ENCODE assay signal across 9 mouse cellular contexts in genomic region chr6:126535208-126535910, GRCm38 (mm10). TPM values are rescaled to one million over a fixed set of nuclear protein-coding genes. Genes with fewer than 3 reads are reported as not detected.
A peak's percentile ranks its signal among the peaks of the same experiment; 100 is the strongest.
DNase-seq lines count a peak whose midpoint lies in the region; ATAC-seq lines count a peak whose summit lies in the region.
"Had no signal": no experiment of that assay in that cellular context is flagged by ENCODE, and none has a peak within 500 bp of the region (broad histone marks: within the 10 kb centered on the region; RNA-seq: fewer than 3 reads in every experiment).

Gene Kcna5 (minus strand): TSS chr6:126535412.

- 0 out of 2 replicates have a peak within 1 kb of the TSS, but pooled peaks have one; percentile 41 for H3K9ac ChIP-seq in forebrain, embryonic 13.5 days
- no peak within 1 kb of the TSS for H3K9ac ChIP-seq in liver, embryonic 13.5 days

- WGBS in forebrain, embryonic 13.5 days, result 2% methylated on average over 15 of the region's 15 CpGs
- WGBS in liver, embryonic 13.5 days (ENCODE audit: insufficient replicate concordance), result 4% methylated on average over 14 of the region's 15 CpGs

- no peaks in the 10 kb centered on the region for H3K36me3 ChIP-seq in forebrain, embryonic 13.5 days (ENCODE audit: poor library complexity, severe bottlenecking)
- H3K36me3 ChIP-seq in liver, embryonic 13.5 days, result no peaks in the 10 kb centered on the region

- H3K4me1 ChIP-seq in forebrain, embryonic 13.5 days, result peaks cover 12% of the 10 kb centered on the region
- no peaks in the 10 kb centered on the region for H3K4me1 ChIP-seq in liver, embryonic 13.5 days (replicated peaks)

- peak; percentile 35 to 40 for DNase-seq in right cerebral cortex, postnatal 10 days (ENCODE audit: low spot score in 2 of 2)
- no peak for DNase-seq in right cerebral cortex, postnatal 4 days
- DNase-seq in heart, postnatal 25 days (ENCODE audit: low spot score), result peak; percentile 77
- DNase-seq in liver, embryonic 13.5 days, result no peak
- peak; percentile 47 for DNase-seq in testis, postnatal 10 days (ENCODE audit: low spot score)
- no peak for DNase-seq in cerebellum, adult 8-10 months
- DNase-seq in adrenal gland, adult 2 months, result no peak

- peaks cover 29% of the 10 kb centered on the region for H3K27me3 ChIP-seq in forebrain, embryonic 13.5 days
- peaks cover 33% of the 10 kb centered on the region for H3K27me3 ChIP-seq in liver, embryonic 13.5 days

- peak within 1 kb of the TSS; percentile 52 for H3K4me2 ChIP-seq in forebrain, embryonic 13.5 days
- 0 out of 2 replicates have a peak within 1 kb of the TSS, but pooled peaks have one; percentile 28 for H3K4me2 ChIP-seq in liver, embryonic 13.5 days

- no peak within 1 kb of the TSS for H3K27ac ChIP-seq in forebrain, embryonic 13.5 days
- no peak within 1 kb of the TSS for H3K27ac ChIP-seq in liver, embryonic 13.5 days

- peak within 1 kb of the TSS; percentile 22; the same call in 1 of the 2 replicates for H3K4me3 ChIP-seq in forebrain, embryonic 13.5 days
- H3K4me3 ChIP-seq in liver, embryonic 13.5 days (replicated peaks), result no peak within 1 kb of the TSS
- H3K4me3 ChIP-seq: megakaryocyte, embryonic 14.5 days had no signal

- ATAC-seq in forebrain, embryonic 13.5 days, result peak; percentile 70
- no peak for ATAC-seq in liver, embryonic 13.5 days (ENCODE audit: low read depth)

- H3K9me3 ChIP-seq in forebrain, embryonic 13.5 days (replicated peaks), result no peaks in the 10 kb centered on the region
- H3K9me3 ChIP-seq in liver, embryonic 13.5 days (replicated peaks), result no peaks in the 10 kb centered on the region
- H3K9me3 ChIP-seq: megakaryocyte, embryonic 14.5 days had no signal

- intact Hi-C loops in heart, postnatal 25 days (cut with DNase I), result loop anchor here (1.0 kb wide), 1 partner anchor 32 kb away; no protein-coding TSS in a partner anchor

RNA-seq across cellular contexts. Expression of gene Kcna5, which starts in this region (rescaled TPM):
- polyA plus RNA-seq in forebrain, embryonic 13.5 days (2015; fragmentation: Nextera tagmentation; extraction: Ambion mirVana), result 1.2 and 1.3 TPM in 2 replicates
- 10 to 100 TPM; 13.4 to 16.7 TPM for total RNA-seq in heart, postnatal 25 days (2021)
- 0.13 and 0.14 TPM in 2 replicates for polyA plus RNA-seq in liver, embryonic 13.5 days (2015; fragmentation: Nextera tagmentation; extraction: Ambion mirVana)
- 1 to 10 TPM; 2.9 to 3.0 TPM for total RNA-seq in adrenal gland, adult 2 months (2021)
- polyA plus RNA-seq in adrenal gland, adult 2 months (2012; rRNA removed), result 3.5 and 3.8 TPM in 2 replicates

Comparison
In these comparisons a context has a peak if more than half of its experiments do, and no peak if none do; other contexts are left out.
1. DNase-seq: peak in right cerebral cortex, postnatal 10 days (2 of 2), heart, postnatal 25 days (single experiment) and testis, postnatal 10 days (single experiment); none in right cerebral cortex, postnatal 4 days (single experiment), liver, embryonic 13.5 days (single experiment), cerebellum, adult 8-10 months (single experiment) and adrenal gland, adult 2 months (single experiment).